15 mouse cellular contexts compared by ENCODE assay signal in the genomic region with DNA sequence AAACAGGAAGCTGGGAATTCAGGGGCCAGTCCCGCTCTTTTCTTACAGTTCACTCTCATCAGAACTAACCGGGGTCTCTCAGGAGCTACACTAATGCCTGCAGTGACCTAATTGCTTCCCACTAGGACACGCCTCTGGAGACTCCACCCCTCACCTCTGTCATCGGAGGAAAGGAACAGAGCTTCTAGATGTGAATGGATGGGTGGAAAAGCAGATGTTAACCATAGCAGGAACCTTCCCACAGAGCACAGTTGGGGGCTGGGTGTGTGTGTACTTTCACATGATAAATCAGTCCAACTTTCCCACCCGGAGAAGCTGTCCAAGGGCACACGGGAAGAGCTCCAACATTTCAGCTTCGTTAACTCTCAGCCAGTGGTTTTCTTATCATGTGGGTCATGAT.
DNase-seq lines count a peak whose midpoint lies in the region; ATAC-seq and TF ChIP-seq lines count a peak whose summit lies in the region.
"Had no signal": no experiment of that assay in that cellular context is flagged by ENCODE, and none has a peak within 500 bp of the region (broad histone marks: within the 10 kb centered on the region; RNA-seq: fewer than 3 reads in every experiment).

No protein-coding gene starts in this region.

- H3K4me1 ChIP-seq in intestine, embryonic 14.5 days (replicated peaks; ENCODE audit: control insufficient read depth, insufficient read depth, low read length), result 0 out of 2 replicates have a peak, but pooled peaks cover 3% of the 10 kb centered on the region
- H3K4me1 ChIP-seq in intestine, embryonic 15.5 days (replicated peaks), result peaks cover 17% of the 10 kb centered on the region; the same call in 1 of the 2 replicates
- H3K4me1 ChIP-seq in lung, postnatal 0 days (ENCODE audit: insufficient read depth, low read depth, low read length), result no peaks in the 10 kb centered on the region
- H3K4me1 ChIP-seq in embryonic facial prominence, embryonic 10.5 days, result peaks cover 4% of the 10 kb centered on the region
- H3K4me1 ChIP-seq in stomach, embryonic 16.5 days (ENCODE audit: control insufficient read depth, insufficient read depth, low read length), result peaks cover 4% of the 10 kb centered on the region; the same call in 1 of the 2 replicates

- no peak overlapping the region for H3K4me2 ChIP-seq in intestine, embryonic 14.5 days (ENCODE audit: low read length)
- H3K4me2 ChIP-seq in intestine, embryonic 15.5 days (replicated peaks), result no peak overlapping the region
- no peak overlapping the region for H3K4me2 ChIP-seq in lung, postnatal 0 days (replicated peaks; ENCODE audit: low read depth, low read length)
- H3K4me2 ChIP-seq in stomach, embryonic 16.5 days (ENCODE audit: low read depth, low read length), result no peak overlapping the region
- H3K4me2 ChIP-seq: embryonic facial prominence, embryonic 12.5 days; midbrain, embryonic 13.5 days; neural tube, embryonic 12.5 days had no signal

- no peak for TF ChIP-seq EP300 in lung, postnatal 0 days (IDR thresholded peaks at IDR 0.05)

- DNase-seq in intestine, embryonic 14.5 days (ENCODE audit: low spot score), result peak; percentile 48
- peak; percentile 40 for DNase-seq in lung, postnatal 0 days (ENCODE audit: low spot score)
- no peak for DNase-seq in lung, postnatal 25 days (ENCODE audit: low spot score)
- DNase-seq in embryonic facial prominence, embryonic 10.5 days (ENCODE audit: low spot score), result peak; percentile 6
- no peak for DNase-seq in adipocyte (ENCODE audit: low spot score)
- DNase-seq: cerebellum, postnatal 25 days; gastrocnemius, postnatal 10 days; heart, postnatal 4 days; kidney, postnatal 10 days had no signal

- no peak overlapping the region for H3K4me3 ChIP-seq in intestine, embryonic 14.5 days (ENCODE audit: low read depth, low read length)
- no peak overlapping the region for H3K4me3 ChIP-seq in intestine, embryonic 15.5 days (replicated peaks)
- no peak overlapping the region for H3K4me3 ChIP-seq in lung, postnatal 0 days (ENCODE audit: low read depth, low read length)
- no peak overlapping the region for H3K4me3 ChIP-seq in embryonic facial prominence, embryonic 10.5 days
- H3K4me3 ChIP-seq in stomach, embryonic 16.5 days (replicated peaks; ENCODE audit: low read length), result no peak overlapping the region
- H3K4me3 ChIP-seq: embryonic facial prominence, embryonic 12.5 days; midbrain, embryonic 13.5 days; neural tube, embryonic 12.5 days had no signal

- no peak for ATAC-seq in intestine, embryonic 14.5 days (replicated peaks; ENCODE audit: low FRiP score, low TSS enrichment, low read depth)
- no peak for ATAC-seq in intestine, embryonic 15.5 days
- ATAC-seq in lung, postnatal 0 days, result peak; percentile 65; the same call in 1 of the 2 replicates
- peak; percentile 29; the same call in 1 of the 2 replicates for ATAC-seq in stomach, embryonic 16.5 days (ENCODE audit: insufficient read depth, low FRiP score)
- ATAC-seq: hindbrain, postnatal 0 days; midbrain, embryonic 13.5 days had no signal

- H3K9ac ChIP-seq in intestine, embryonic 14.5 days (ENCODE audit: low read length), result no peak overlapping the region
- no peak overlapping the region for H3K9ac ChIP-seq in intestine, embryonic 15.5 days
- no peak overlapping the region for H3K9ac ChIP-seq in lung, postnatal 0 days (replicated peaks; ENCODE audit: low read depth)
- no peak overlapping the region for H3K9ac ChIP-seq in stomach, embryonic 16.5 days (ENCODE audit: low read length)
- H3K9ac ChIP-seq: embryonic facial prominence, embryonic 12.5 days; midbrain, embryonic 13.5 days; neural tube, embryonic 12.5 days had no signal

- 25% methylated on average over 7 of the region's 7 CpGs for WGBS in intestine, embryonic 14.5 days
- WGBS in intestine, embryonic 15.5 days, result 26% methylated on average over 7 of the region's 7 CpGs
- 16% methylated on average over 7 of the region's 7 CpGs for WGBS in lung, postnatal 0 days
- 59% methylated on average over 7 of the region's 7 CpGs for WGBS in embryonic facial prominence, embryonic 10.5 days
- 22% methylated on average over 7 of the region's 7 CpGs for WGBS in stomach, embryonic 16.5 days

- no peaks in the 10 kb centered on the region for H3K9me3 ChIP-seq in intestine, embryonic 14.5 days (ENCODE audit: control insufficient read depth, low read length)
- no peaks in the 10 kb centered on the region for H3K9me3 ChIP-seq in intestine, embryonic 15.5 days
- no peaks in the 10 kb centered on the region for H3K9me3 ChIP-seq in lung, postnatal 0 days (ENCODE audit: low read length)
- no peaks in the 10 kb centered on the region for H3K9me3 ChIP-seq in embryonic facial prominence, embryonic 10.5 days
- no peaks in the 10 kb centered on the region for H3K9me3 ChIP-seq in stomach, embryonic 16.5 days (replicated peaks; ENCODE audit: control insufficient read depth, low read length)
- H3K9me3 ChIP-seq: embryonic facial prominence, embryonic 12.5 days; midbrain, embryonic 13.5 days; neural tube, embryonic 12.5 days had no signal

- 0 out of 2 replicates have a peak, but pooled peaks cover 4% of the 10 kb centered on the region for H3K27me3 ChIP-seq in intestine, embryonic 14.5 days (replicated peaks; ENCODE audit: control insufficient read depth, insufficient read depth, low read length)
- H3K27me3 ChIP-seq in intestine, embryonic 15.5 days (replicated peaks), result peaks cover 4% of the 10 kb centered on the region; the same call in 1 of the 2 replicates
- no peaks in the 10 kb centered on the region; the same call in 1 of the 2 replicates for H3K27me3 ChIP-seq in lung, postnatal 0 days (replicated peaks; ENCODE audit: insufficient read depth, low read length)
- H3K27me3 ChIP-seq in embryonic facial prominence, embryonic 10.5 days (replicated peaks; ENCODE audit: low read depth, poor library complexity, severe bottlenecking), result peaks cover 20% of the 10 kb centered on the region
- H3K27me3 ChIP-seq in stomach, embryonic 16.5 days (ENCODE audit: control insufficient read depth, insufficient read depth, low read length), result no peaks in the 10 kb centered on the region
- H3K27me3 ChIP-seq: neural tube, embryonic 12.5 days had no signal

- H3K36me3 ChIP-seq in intestine, embryonic 14.5 days (ENCODE audit: control insufficient read depth, insufficient read depth, low read length), result no peaks in the 10 kb centered on the region
- no peaks in the 10 kb centered on the region for H3K36me3 ChIP-seq in intestine, embryonic 15.5 days
- no peaks in the 10 kb centered on the region for H3K36me3 ChIP-seq in lung, postnatal 0 days (ENCODE audit: insufficient read depth, low read length)
- no peaks in the 10 kb centered on the region for H3K36me3 ChIP-seq in embryonic facial prominence, embryonic 10.5 days (replicated peaks)
- H3K36me3 ChIP-seq in stomach, embryonic 16.5 days (ENCODE audit: control insufficient read depth, insufficient read depth, low read length), result no peaks in the 10 kb centered on the region
- H3K36me3 ChIP-seq: embryonic facial prominence, embryonic 12.5 days; midbrain, embryonic 13.5 days; neural tube, embryonic 12.5 days had no signal

- H3K27ac ChIP-seq in intestine, embryonic 14.5 days (ENCODE audit: low read depth), result no peak overlapping the region
- no peak overlapping the region for H3K27ac ChIP-seq in intestine, embryonic 15.5 days
- no peak overlapping the region for H3K27ac ChIP-seq in lung, postnatal 0 days (ENCODE audit: low read length)
- no peak overlapping the region for H3K27ac ChIP-seq in embryonic facial prominence, embryonic 10.5 days (replicated peaks)
- H3K27ac ChIP-seq in stomach, embryonic 16.5 days (ENCODE audit: low read length), result no peak overlapping the region
- H3K27ac ChIP-seq: embryonic facial prominence, embryonic 12.5 days; hindbrain, postnatal 0 days; midbrain, embryonic 13.5 days; neural tube, embryonic 12.5 days had no signal

- TF ChIP-seq CTCF in lung, postnatal 0 days (IDR thresholded peaks at IDR 0.05), result no peak

Comparison
In these comparisons a context has a peak if more than half of its experiments do, and no peak if none do; other contexts are left out.
1. DNase-seq: peak in intestine, embryonic 14.5 days (single experiment), lung, postnatal 0 days (single experiment) and embryonic facial prominence, embryonic 10.5 days (single experiment); none in lung, postnatal 25 days (single experiment) and adipocyte (single experiment).
2. ATAC-seq: peak in lung, postnatal 0 days (single experiment) and stomach, embryonic 16.5 days (single experiment); none in intestine, embryonic 14.5 days (single experiment) and intestine, embryonic 15.5 days (single experiment).